Mouse (Mus musculus): ENCODE data around the gene Sec61b. TPM values are rescaled to one million over a fixed set of nuclear protein-coding genes. Genes with fewer than 3 reads are reported as not detected.

The Sec61b gene
- polyA plus RNA-seq (2015; fragmentation: Nextera tagmentation; extraction: Ambion mirVana): 119 and 180 TPM in 2 replicates

GRCm38 (mm10) chr4:47473968-47474729 lies at the start of gene Sec61b, which contains the start of gene Alg2:
TSS of gene Sec61b (plus strand) at chr4:47474658.
TSS of gene Alg2 (minus strand) at chr4:47474333.

Other genes starting within 250 kb of the Sec61b start
- gene Tgfbr1, start 121.4 kb upstream of the Sec61b start, polyA plus RNA-seq (2015; fragmentation: Nextera tagmentation; extraction: Ambion mirVana): 11.9 and 14.2 TPM in 2 replicates
- gene Alg2, start 325 bp upstream of the Sec61b start, polyA plus RNA-seq (2015; fragmentation: Nextera tagmentation; extraction: Ambion mirVana): 18.3 and 22.2 TPM in 2 replicates

Measured in skeletal muscle tissue, postnatal 0 days (tissue).